10 mouse cellular contexts compared by ENCODE assay signal in genomic region chr15:31989593-31990290, GRCm38 (mm10).
A peak's percentile ranks its signal among the peaks of the same experiment; 100 is the strongest.
DNase-seq lines count a peak whose midpoint lies in the region; ATAC-seq lines count a peak whose summit lies in the region.
"Had no signal": no experiment of that assay in that cellular context is flagged by ENCODE, and none has a peak within 500 bp of the region (broad histone marks: within the 10 kb centered on the region; RNA-seq: fewer than 3 reads in every experiment).

No protein-coding gene starts in this region.

- no peaks in the 10 kb centered on the region for H3K36me3 ChIP-seq in midbrain, embryonic 14.5 days (ENCODE audit: control insufficient read depth, insufficient read depth, low read length)
- no peaks in the 10 kb centered on the region for H3K36me3 ChIP-seq in midbrain, embryonic 10.5 days
- no peaks in the 10 kb centered on the region for H3K36me3 ChIP-seq in neural tube, embryonic 14.5 days (ENCODE audit: control insufficient read depth, insufficient read depth, low read length)
- H3K36me3 ChIP-seq: liver, embryonic 15.5 days; midbrain, embryonic 12.5 days had no signal

- no peaks in the 10 kb centered on the region for H3K9me3 ChIP-seq in midbrain, embryonic 14.5 days (ENCODE audit: control insufficient read depth, low read length)
- no peaks in the 10 kb centered on the region for H3K9me3 ChIP-seq in midbrain, embryonic 10.5 days (replicated peaks)
- no peaks in the 10 kb centered on the region for H3K9me3 ChIP-seq in neural tube, embryonic 14.5 days (ENCODE audit: control insufficient read depth, low read length)
- H3K9me3 ChIP-seq: liver, embryonic 15.5 days; midbrain, embryonic 12.5 days had no signal

- ATAC-seq in midbrain, embryonic 14.5 days (ENCODE audit: low FRiP score, low TSS enrichment) = peak; percentile 50
- ATAC-seq in neural tube, embryonic 14.5 days (ENCODE audit: low read depth) = peak; percentile 91

- H3K27ac ChIP-seq in midbrain, embryonic 14.5 days (replicated peaks; ENCODE audit: low read depth, low read length) = no peak overlapping the region
- no peak overlapping the region for H3K27ac ChIP-seq in midbrain, embryonic 10.5 days (replicated peaks)
- H3K27ac ChIP-seq in neural tube, embryonic 14.5 days (ENCODE audit: low read depth, low read length) = no peak overlapping the region
- H3K27ac ChIP-seq: liver, embryonic 15.5 days; midbrain, embryonic 12.5 days had no signal

- H3K4me2 ChIP-seq in midbrain, embryonic 14.5 days (ENCODE audit: low read length) = no peak overlapping the region
- no peak overlapping the region for H3K4me2 ChIP-seq in neural tube, embryonic 14.5 days (ENCODE audit: low read depth, low read length)
- H3K4me2 ChIP-seq: liver, embryonic 15.5 days; midbrain, embryonic 12.5 days had no signal

- no peak overlapping the region for H3K4me3 ChIP-seq in midbrain, embryonic 14.5 days (replicated peaks; ENCODE audit: low read depth, low read length)
- no peak overlapping the region for H3K4me3 ChIP-seq in midbrain, embryonic 10.5 days
- no peak overlapping the region for H3K4me3 ChIP-seq in neural tube, embryonic 14.5 days (ENCODE audit: low read depth, low read length)
- H3K4me3 ChIP-seq: liver, embryonic 15.5 days; midbrain, embryonic 12.5 days had no signal

- H3K9ac ChIP-seq in midbrain, embryonic 14.5 days (replicated peaks; ENCODE audit: low read length) = no peak overlapping the region
- no peak overlapping the region for H3K9ac ChIP-seq in neural tube, embryonic 14.5 days (replicated peaks; ENCODE audit: low read depth, low read length)
- H3K9ac ChIP-seq: liver, embryonic 15.5 days; midbrain, embryonic 12.5 days had no signal

- peak; percentile 41 for DNase-seq in midbrain, embryonic 14.5 days
- no peak for DNase-seq in midbrain, embryonic 10.5 days (ENCODE audit: low spot score)
- peak; percentile 94 for DNase-seq in cerebellum, adult 8-10 months
- peak; percentile 36 for DNase-seq in gonadal fat pad, adult 2 months (ENCODE audit: low read depth)
- no peak for DNase-seq in thymus, postnatal 25 days
- DNase-seq in embryo, embryonic 11 days = no peak
- DNase-seq: kidney, postnatal 14 days had no signal

- H3K27me3 ChIP-seq in midbrain, embryonic 14.5 days (ENCODE audit: control insufficient read depth, insufficient read depth, low read length) = no peaks in the 10 kb centered on the region
- H3K27me3 ChIP-seq in midbrain, embryonic 10.5 days (ENCODE audit: low read depth, poor library complexity, severe bottlenecking) = no peaks in the 10 kb centered on the region
- H3K27me3 ChIP-seq in neural tube, embryonic 14.5 days (ENCODE audit: control insufficient read depth, insufficient read depth, low read length) = no peaks in the 10 kb centered on the region
- H3K27me3 ChIP-seq: liver, embryonic 15.5 days; midbrain, embryonic 12.5 days had no signal

- H3K4me1 ChIP-seq in midbrain, embryonic 14.5 days (ENCODE audit: control insufficient read depth, insufficient read depth, low read length) = no peaks in the 10 kb centered on the region
- H3K4me1 ChIP-seq in midbrain, embryonic 10.5 days = no peaks in the 10 kb centered on the region
- no peaks in the 10 kb centered on the region for H3K4me1 ChIP-seq in neural tube, embryonic 14.5 days (ENCODE audit: control insufficient read depth, insufficient read depth, low read length)
- H3K4me1 ChIP-seq: liver, embryonic 15.5 days had no signal

- 64% methylated on average over 6 of the region's 6 CpGs for WGBS in midbrain, embryonic 14.5 days
- WGBS in midbrain, embryonic 10.5 days = 80% methylated on average over 6 of the region's 6 CpGs
- 50% methylated on average over 6 of the region's 6 CpGs for WGBS in neural tube, embryonic 14.5 days

Comparison
In these comparisons a context has a peak if more than half of its experiments do, and no peak if none do; other contexts are left out.
1. DNase-seq: peak in midbrain, embryonic 14.5 days (single experiment), cerebellum, adult 8-10 months (single experiment) and gonadal fat pad, adult 2 months (single experiment); none in midbrain, embryonic 10.5 days (single experiment), thymus, postnatal 25 days (single experiment) and embryo, embryonic 11 days (single experiment).